Mouse (Mus musculus) limb, embryonic 10.5 days (tissue): ENCODE results near the gene Myom1. TPM values are rescaled to one million over a fixed set of nuclear protein-coding genes. Genes with fewer than 3 reads are reported as not detected.

Experiments
- DNase-seq: peaks from one replicate; pipeline ENCODE4 v3.0.0-alpha.2; 2017; ENCODE audit warnings: low spot score
- H3K27ac ChIP-seq: fragments of 300-500 bp; sonication (generic); 2 replicates; pipeline ENCODE4 v1.5.1; 2016; ENCODE audit warnings: mild to moderate bottlenecking
- H3K27me3 ChIP-seq: fragments of 300-500 bp; sonication (generic); 2 replicates; pipeline ENCODE4 v1.6.1; 2016; ENCODE audit warnings: low read depth, mild to moderate bottlenecking; ENCODE audit not compliant: poor library complexity, severe bottlenecking
- H3K36me3 ChIP-seq: fragments of 300-500 bp; sonication (generic); 2 replicates; pipeline ENCODE4 v1.6.1; 2016; ENCODE audit warnings: mild to moderate bottlenecking, moderate library complexity
- H3K4me1 ChIP-seq: fragments of 300-500 bp; sonication (generic); 2 replicates; pipeline ENCODE4 v1.6.1; 2016
- H3K4me3 ChIP-seq: fragments of 300-500 bp; sonication (generic); 2 replicates; pipeline ENCODE4 v1.5.1; 2016; ENCODE audit warnings: mild to moderate bottlenecking, moderate library complexity
- H3K9me3 ChIP-seq: fragments of 300-500 bp; sonication (generic); replicated peaks from 2 replicates; pipeline ENCODE4 v1.6.1; 2016; ENCODE audit warnings: mild to moderate bottlenecking
- WGBS: fragments of 180-500 bp; shearing (Covaris S2); methylation state at CpG from one replicate; pipeline ENCODE4 v1.1.7; 2016; 5-methylcytosine and 5-hydroxymethylcytosine counted together
- polyA plus RNA-seq: library from polyadenylated mRNA; unstranded; fragments of >200 nt; fragmentation: Nextera tagmentation; extraction: Ambion mirVana; gene quantifications from 2 replicates; pipeline ENCODE4 v1.2.1, GENCODE M21; 2016

The Myom1 gene
- polyA plus RNA-seq, 1 experiment from 2014 or later: 4.2 TPM

- DNase-seq: peak; percentile 18
- H3K9me3 ChIP-seq: no peaks in the 10 kb centered on the region
- H3K27me3 ChIP-seq: no peaks in the 10 kb centered on the region
- peaks cover 43% of the 10 kb centered on the region for H3K4me1 ChIP-seq
- H3K27ac ChIP-seq: no peak overlapping the region
- no peaks in the 10 kb centered on the region for H3K36me3 ChIP-seq
- no peak overlapping the region for H3K4me3 ChIP-seq
These were observed 129.8 kb downstream of the Myom1 start for GRCm38 (mm10) chr17:71132221-71132620.

- Histone ChIP-seq H3K4me1 (peaks cover 38% of the 10 kb centered on the region), H3K36me3 (no peaks in the 10 kb centered on the region), H3K4me3 (no peak overlapping the region), H3K27me3 (no peaks in the 10 kb centered on the region), H3K27ac (no peak overlapping the region), H3K9me3 (no peaks in the 10 kb centered on the region)
- DNase-seq: peak; percentile 27
- WGBS: 89% methylated on average over 11 of the region's 11 CpGs
These were observed 130.5 kb downstream of the Myom1 start for GRCm38 (mm10) chr17:71132856-71133439.

DNA sequence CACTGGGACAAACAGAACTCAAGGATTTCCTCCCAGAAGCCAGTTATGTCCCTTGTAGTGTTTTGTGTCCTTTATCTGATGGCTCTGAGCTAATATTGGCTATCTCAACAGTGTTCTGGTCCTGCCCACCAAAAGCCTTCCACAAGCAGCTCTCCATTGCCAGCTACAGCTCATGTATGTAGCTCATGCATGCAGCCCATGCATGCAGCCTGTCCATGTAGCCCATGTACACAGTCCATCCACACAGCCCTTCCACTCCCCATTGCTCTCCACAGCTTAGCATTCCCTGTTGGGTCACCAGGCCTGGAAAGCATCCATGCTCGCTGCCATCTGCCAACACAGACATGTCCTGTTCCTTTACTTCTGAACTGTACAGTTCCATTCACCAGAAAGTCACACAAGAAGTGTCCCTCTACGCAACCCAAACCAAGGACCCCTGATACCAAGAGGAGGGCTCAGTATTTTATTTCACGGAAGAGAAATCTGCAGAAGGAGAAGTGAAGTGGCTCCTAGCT is 132.1 kb downstream of the Myom1 start:
- Histone ChIP-seq H3K4me3 (no peak overlapping the region), H3K27me3 (no peaks in the 10 kb centered on the region), H3K4me1 (peaks cover 37% of the 10 kb centered on the region), H3K9me3 (no peaks in the 10 kb centered on the region), H3K27ac (0 out of 2 replicates have a peak overlapping the region, but pooled peaks have one; percentile 5), H3K36me3 (no peaks in the 10 kb centered on the region)
- 88% methylated on average over 3 of the region's 3 CpGs for WGBS
- DNase-seq: peak; percentile 28

- 19% methylated on average over 5 of the region's 5 CpGs for WGBS
- peak overlapping the region; percentile 36; the same call in 1 of the 2 replicates for H3K27ac ChIP-seq
- no peaks in the 10 kb centered on the region for H3K9me3 ChIP-seq
- peak; percentile 29 for DNase-seq
- no peaks in the 10 kb centered on the region for H3K27me3 ChIP-seq
- no peaks in the 10 kb centered on the region for H3K36me3 ChIP-seq
- H3K4me3 ChIP-seq: no peak overlapping the region
- H3K4me1 ChIP-seq: peaks cover 33% of the 10 kb centered on the region
These were observed 132.7 kb downstream of the Myom1 start for GRCm38 (mm10) chr17:71135108-71135507.

- Histone ChIP-seq H3K4me3 (no peak overlapping the region), H3K9me3 (no peaks in the 10 kb centered on the region), H3K36me3 (no peaks in the 10 kb centered on the region), H3K27ac (peak overlapping the region; percentile 44), H3K4me1 (peaks cover 30% of the 10 kb centered on the region), H3K27me3 (no peaks in the 10 kb centered on the region)
- no peak for DNase-seq
- 77% methylated on average over 5 of the region's 5 CpGs for WGBS
These were observed 133.4 kb downstream of the Myom1 start for GRCm38 (mm10) chr17:71135866-71136265.

DNA sequence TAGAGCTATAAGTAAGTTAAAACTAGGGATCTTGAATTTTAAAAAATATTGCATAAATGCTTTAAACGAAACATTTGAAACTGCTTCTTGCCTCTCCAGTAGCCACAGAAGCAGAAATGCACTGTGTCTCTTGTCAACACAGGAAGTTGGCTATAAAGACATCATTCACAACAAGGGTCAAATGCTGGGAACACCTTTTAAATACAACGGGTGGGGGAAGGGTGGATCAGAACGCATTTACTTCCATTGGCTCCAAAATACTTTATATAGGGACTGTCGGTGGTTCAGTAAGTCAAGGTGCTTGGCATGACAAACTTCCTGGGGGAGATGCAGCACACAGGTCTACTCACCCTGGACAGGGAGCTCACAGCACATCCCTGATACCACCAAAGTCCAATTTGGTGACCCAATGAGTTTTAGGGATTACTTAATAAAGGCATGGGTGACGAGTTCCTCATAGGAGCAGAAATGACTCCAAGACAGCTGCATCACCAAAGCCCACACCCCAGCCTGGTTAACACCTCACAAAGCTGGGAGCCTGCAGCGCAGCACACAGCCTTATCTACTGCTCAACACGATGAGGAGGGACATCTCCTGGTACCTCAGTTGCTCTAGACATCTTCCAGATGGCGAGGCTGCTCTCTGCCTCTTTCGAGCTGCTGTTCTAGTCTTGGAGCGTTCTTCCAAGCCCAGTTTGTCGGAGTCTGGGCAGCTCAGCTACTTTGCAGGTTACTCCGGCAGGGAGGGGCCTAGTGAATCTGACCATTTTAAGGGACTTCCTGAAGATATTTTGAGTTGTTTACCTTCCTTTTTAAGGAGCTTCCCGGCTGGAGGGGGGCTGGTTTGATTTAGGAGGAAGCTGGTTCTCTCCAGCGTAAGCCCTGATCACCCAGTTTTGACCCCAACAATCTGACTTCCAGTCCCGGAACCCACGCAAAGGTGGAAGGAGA is 134.2 kb downstream of the Myom1 start:
- DNase-seq: peak; percentile 32
- H3K4me3 ChIP-seq: no peak overlapping the region
- no peaks in the 10 kb centered on the region for H3K36me3 ChIP-seq
- no peaks in the 10 kb centered on the region for H3K27me3 ChIP-seq
- H3K9me3 ChIP-seq: no peaks in the 10 kb centered on the region
- H3K4me1 ChIP-seq: peaks cover 30% of the 10 kb centered on the region
- peak overlapping the region; percentile 53 for H3K27ac ChIP-seq
- WGBS: 58% methylated on average over 16 of the region's 16 CpGs

GRCm38 (mm10) chr17:71137334-71137721 is 134.9 kb downstream of the Myom1 start:
- Histone ChIP-seq H3K9me3 (no peaks in the 10 kb centered on the region), H3K27ac (no peak overlapping the region; the same call in 1 of the 2 replicates), H3K4me3 (no peak overlapping the region), H3K27me3 (no peaks in the 10 kb centered on the region), H3K36me3 (no peaks in the 10 kb centered on the region), H3K4me1 (peaks cover 30% of the 10 kb centered on the region)
- no peak for DNase-seq
- WGBS: 91% methylated on average over 2 of the region's 2 CpGs

DNA sequence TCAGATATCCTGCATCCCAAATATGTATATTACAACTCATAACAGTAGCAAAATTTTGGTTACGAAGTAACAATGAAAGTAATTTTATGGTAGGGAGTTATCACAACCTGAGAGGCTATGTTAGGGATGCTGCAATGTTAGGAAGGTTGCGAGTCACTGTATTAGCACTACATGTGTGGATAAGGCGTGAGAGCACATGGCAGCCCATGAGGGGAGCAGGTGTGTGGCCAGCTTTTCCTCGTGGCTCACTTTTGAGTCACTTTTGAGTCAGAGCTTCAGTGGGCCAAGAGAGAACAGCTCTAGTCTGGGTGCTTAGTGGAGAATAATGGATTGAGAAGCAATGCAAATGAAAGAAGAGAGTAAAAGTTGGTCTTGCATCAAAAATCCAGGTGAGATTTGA is 139.6 kb downstream of the Myom1 start:
- Histone ChIP-seq H3K4me1 (peaks cover 3% of the 10 kb centered on the region), H3K36me3 (no peaks in the 10 kb centered on the region), H3K9me3 (no peaks in the 10 kb centered on the region), H3K4me3 (no peak overlapping the region), H3K27me3 (no peaks in the 10 kb centered on the region), H3K27ac (no peak overlapping the region)
- DNase-seq: peak; percentile 24
- WGBS: 87% methylated on average over 4 of the region's 4 CpGs

DNA sequence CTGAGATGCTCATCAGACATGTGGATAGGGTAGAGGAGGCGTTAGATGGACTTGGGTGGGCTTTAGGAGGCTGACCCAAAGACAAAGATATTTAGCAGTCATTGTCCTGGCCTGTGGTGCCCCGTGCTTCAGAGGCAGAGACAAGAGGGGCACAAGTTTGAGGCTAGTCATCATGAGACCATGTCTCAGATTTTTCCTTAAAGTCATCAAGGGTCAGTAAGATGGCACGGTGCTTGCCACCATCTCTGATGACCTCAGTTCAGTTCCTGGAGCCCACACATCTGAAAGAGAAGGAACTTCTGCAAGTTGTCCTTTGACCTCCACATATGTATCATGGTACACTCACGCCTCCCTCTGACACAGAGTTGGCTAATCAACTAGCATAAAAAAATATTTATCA is 140.7 kb downstream of the Myom1 start:
- Histone ChIP-seq H3K4me1 (no peaks in the 10 kb centered on the region), H3K9me3 (no peaks in the 10 kb centered on the region), H3K27me3 (no peaks in the 10 kb centered on the region), H3K27ac (no peak overlapping the region), H3K36me3 (no peaks in the 10 kb centered on the region), H3K4me3 (no peak overlapping the region)
- WGBS: 86% methylated on average over 4 of the region's 4 CpGs
- peak; percentile 21 for DNase-seq

DNA sequence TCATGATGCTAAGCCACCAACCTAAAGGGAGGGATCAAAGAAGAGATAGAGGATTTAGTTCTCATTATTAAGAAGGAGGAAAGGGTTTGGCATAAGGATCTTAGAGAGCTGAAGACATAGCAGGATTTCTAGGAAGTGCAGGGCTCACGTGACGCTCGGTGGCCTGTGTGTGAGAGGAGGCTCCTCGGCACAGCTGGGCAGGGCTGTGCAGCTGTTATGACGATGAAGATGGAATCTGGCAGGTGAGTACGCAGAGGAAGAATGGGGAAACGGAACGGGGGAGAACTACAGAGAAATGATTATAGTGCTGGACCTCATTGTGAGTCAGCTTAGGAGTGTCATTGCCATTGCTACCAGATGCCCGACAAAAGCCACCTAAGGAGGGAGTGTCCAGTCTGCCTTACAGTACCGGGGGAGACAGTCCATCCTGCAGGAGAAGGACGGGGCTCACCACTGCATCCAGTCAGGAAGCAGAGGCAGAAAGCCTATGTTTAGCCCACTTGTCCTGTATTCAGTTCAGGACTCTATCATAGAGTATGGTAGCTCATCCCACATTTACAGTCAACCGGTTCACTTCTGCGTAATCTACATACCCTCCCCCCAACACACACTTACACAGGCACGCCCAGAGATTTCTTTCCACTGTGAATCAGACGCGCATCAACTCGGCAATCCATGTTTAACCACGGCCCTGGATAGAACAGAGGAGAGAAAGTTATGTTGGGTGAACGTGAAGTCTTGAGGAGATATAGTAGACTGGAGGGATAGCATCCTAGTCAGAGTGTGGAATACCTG is 142.1 kb downstream of the Myom1 start:
- H3K4me3 ChIP-seq: no peak overlapping the region
- peak; percentile 28 for DNase-seq
- no peaks in the 10 kb centered on the region for H3K4me1 ChIP-seq
- H3K9me3 ChIP-seq: no peaks in the 10 kb centered on the region
- WGBS: 92% methylated on average over 19 of the region's 19 CpGs
- H3K27ac ChIP-seq: no peak overlapping the region
- no peaks in the 10 kb centered on the region for H3K27me3 ChIP-seq
- no peaks in the 10 kb centered on the region for H3K36me3 ChIP-seq

- H3K9me3 ChIP-seq: no peaks in the 10 kb centered on the region
- 88% methylated on average over 1 of the region's 1 CpGs for WGBS
- no peak overlapping the region for H3K4me3 ChIP-seq
- no peaks in the 10 kb centered on the region for H3K36me3 ChIP-seq
- peak; percentile 6 for DNase-seq
- H3K4me1 ChIP-seq: no peaks in the 10 kb centered on the region
- H3K27ac ChIP-seq: no peak overlapping the region
- no peaks in the 10 kb centered on the region for H3K27me3 ChIP-seq
These were observed 143.0 kb downstream of the Myom1 start for GRCm38 (mm10) chr17:71145248-71145961.

GRCm38 (mm10) chr17:71153356-71153755 is 150.9 kb downstream of the Myom1 start:
- H3K4me3 ChIP-seq: no peak overlapping the region
- WGBS: 64% methylated on average over 4 of the region's 4 CpGs
- no peaks in the 10 kb centered on the region for H3K27me3 ChIP-seq
- no peaks in the 10 kb centered on the region for H3K36me3 ChIP-seq
- no peaks in the 10 kb centered on the region for H3K9me3 ChIP-seq
- H3K27ac ChIP-seq: no peak overlapping the region
- peaks cover 13% of the 10 kb centered on the region for H3K4me1 ChIP-seq
- DNase-seq: peak; percentile 24
